Mouse (Mus musculus) midbrain, embryonic 12.5 days (tissue): ENCODE measurements at regions not wholly inside any gene's neighbourhood (a gene's known extent, or its start where the extent isn't known, plus 50 kb on each side); places are given as distances from the start of the nearest gene placed in this dataset.

ENCODE experiments used
- ATAC-seq: fragments of 200-750 bp; cut with Nextera tagmentation; 2 replicates; pipeline ENCODE4 v1.8.0; 2017; ENCODE audit warnings: low read depth, moderate TSS enrichment, moderate library complexity; ENCODE audit not compliant: low FRiP score
- H3K27ac ChIP-seq: fragments of 300-500 bp; sonication (generic); replicated peaks from 2 replicates; pipeline ENCODE4 v1.5.1; 2016; ENCODE audit warnings: mild to moderate bottlenecking
- H3K27me3 ChIP-seq: fragments of 300-500 bp; sonication (generic); 2 replicates; pipeline ENCODE4 v1.6.1; 2016; ENCODE audit warnings: mild to moderate bottlenecking
- H3K36me3 ChIP-seq: fragments of 300-500 bp; sonication (generic); 2 replicates; pipeline ENCODE4 v1.6.1; 2016
- H3K4me1 ChIP-seq: fragments of 300-500 bp; sonication (generic); 2 replicates; pipeline ENCODE4 v1.6.1; 2016
- H3K4me2 ChIP-seq: fragments of 300-500 bp; sonication (generic); replicated peaks from 2 replicates; pipeline ENCODE4 v1.6.1; 2016; ENCODE audit warnings: mild to moderate bottlenecking, moderate library complexity
- H3K4me3 ChIP-seq: fragments of 300-500 bp; sonication (generic); 2 replicates; pipeline ENCODE4 v1.5.1; 2016; ENCODE audit warnings: mild to moderate bottlenecking
- H3K9ac ChIP-seq: fragments of 300-500 bp; sonication (generic); replicated peaks from 2 replicates; pipeline ENCODE4 v1.6.1; 2016; ENCODE audit warnings: mild to moderate bottlenecking, moderate library complexity
- H3K9me3 ChIP-seq: fragments of 300-500 bp; sonication (generic); 2 replicates; pipeline ENCODE4 v1.6.1; 2016; ENCODE audit warnings: mild to moderate bottlenecking
- WGBS: fragments of 180-500 bp; shearing (Covaris S2); methylation state at CpG from one replicate; pipeline ENCODE4 v1.1.7; 2016; 5-methylcytosine and 5-hydroxymethylcytosine counted together

DNA sequence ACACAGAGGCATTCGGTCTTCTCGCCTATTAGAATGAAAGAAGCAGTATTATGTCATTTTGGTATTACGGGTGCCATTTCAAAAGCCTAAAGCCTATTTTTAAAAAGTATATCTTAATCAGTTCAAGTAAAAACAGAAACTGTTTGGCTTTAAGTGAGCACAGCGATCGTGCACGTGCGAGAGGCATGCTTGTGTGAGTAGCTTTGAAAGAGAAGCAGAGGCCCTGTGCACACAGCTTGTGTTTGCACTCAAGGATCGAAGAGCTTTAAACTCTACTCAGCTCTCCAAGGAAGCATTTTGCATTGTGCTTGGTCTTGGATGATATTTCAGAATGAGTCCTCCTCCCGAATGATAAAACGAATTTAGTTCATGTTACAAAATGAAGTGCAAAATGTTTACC, 833.1 kb upstream of the Epha7 start:
- no peak overlapping the region for H3K27ac ChIP-seq
- peak; percentile 53; the same call in 1 of the 2 replicates for ATAC-seq
- H3K9ac ChIP-seq: no peak overlapping the region
- H3K9me3 ChIP-seq: no peaks in the 10 kb centered on the region
- H3K4me1 ChIP-seq: peaks cover 3% of the 10 kb centered on the region; the same call in 1 of the 2 replicates
- no peaks in the 10 kb centered on the region for H3K36me3 ChIP-seq
- H3K4me3 ChIP-seq: no peak overlapping the region
- 21% methylated on average over 10 of the region's 10 CpGs for WGBS
- peaks cover 22% of the 10 kb centered on the region for H3K27me3 ChIP-seq
- peak overlapping the region; percentile 25 for H3K4me2 ChIP-seq

DNA sequence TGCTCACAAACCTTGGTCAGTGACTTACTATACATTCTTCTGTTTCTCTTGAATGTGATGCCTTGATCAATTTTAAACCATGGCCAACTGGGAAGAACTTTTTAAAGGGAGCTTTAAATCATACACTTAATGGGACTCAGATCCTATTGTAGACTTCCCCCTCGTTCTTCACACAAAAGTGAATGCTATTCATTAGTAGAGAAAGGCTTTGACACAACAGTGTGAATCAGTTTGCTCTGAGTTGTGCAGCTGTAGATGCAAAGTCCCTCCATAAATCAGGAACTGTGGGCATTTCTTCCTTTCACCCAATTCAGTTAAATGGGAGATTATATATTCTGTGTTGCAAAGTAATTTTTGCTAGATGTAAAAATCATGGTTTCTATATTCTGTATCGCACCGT, 831.6 kb upstream of the Epha7 start:
- no peak overlapping the region for H3K27ac ChIP-seq
- peaks cover 3% of the 10 kb centered on the region; the same call in 1 of the 2 replicates for H3K4me1 ChIP-seq
- H3K9me3 ChIP-seq: no peaks in the 10 kb centered on the region
- H3K9ac ChIP-seq: no peak overlapping the region
- no peak for ATAC-seq
- peaks cover 27% of the 10 kb centered on the region for H3K27me3 ChIP-seq
- H3K4me2 ChIP-seq: no peak overlapping the region
- H3K4me3 ChIP-seq: no peak overlapping the region
- no peaks in the 10 kb centered on the region for H3K36me3 ChIP-seq
- WGBS: 65% methylated on average over 3 of the region's 3 CpGs

DNA sequence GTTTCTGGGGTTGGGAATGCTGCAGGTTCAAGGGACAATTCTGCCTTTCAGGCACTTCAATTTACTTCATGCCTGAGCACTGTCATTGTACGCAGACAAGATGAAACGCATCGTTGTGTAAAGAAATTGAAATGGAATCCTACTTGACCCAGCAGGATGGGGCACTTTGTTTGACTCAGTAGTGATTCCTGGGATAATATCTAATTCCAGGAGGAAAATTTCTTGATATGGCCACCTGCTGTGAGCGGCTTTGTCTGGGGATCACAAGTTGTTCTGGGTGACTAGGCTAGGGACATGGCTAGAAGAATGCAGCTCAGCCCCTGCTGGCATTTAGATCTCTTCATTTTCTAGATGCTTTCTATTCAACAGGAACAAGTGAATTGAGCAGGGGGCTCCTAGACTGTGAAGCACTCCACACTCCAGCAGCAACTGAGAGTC, 824.9 kb upstream of the Epha7 start:
- peak; percentile 93 for ATAC-seq
- 14% methylated on average over 4 of the region's 4 CpGs for WGBS
- H3K4me3 ChIP-seq: no peak overlapping the region
- peaks cover 24% of the 10 kb centered on the region for H3K27me3 ChIP-seq
- H3K9ac ChIP-seq: no peak overlapping the region
- H3K4me2 ChIP-seq: no peak overlapping the region; the same call in 1 of the 2 replicates
- H3K27ac ChIP-seq: no peak overlapping the region
- peaks cover 9% of the 10 kb centered on the region; the same call in 1 of the 2 replicates for H3K4me1 ChIP-seq
- H3K36me3 ChIP-seq: no peaks in the 10 kb centered on the region
- no peaks in the 10 kb centered on the region for H3K9me3 ChIP-seq

DNA sequence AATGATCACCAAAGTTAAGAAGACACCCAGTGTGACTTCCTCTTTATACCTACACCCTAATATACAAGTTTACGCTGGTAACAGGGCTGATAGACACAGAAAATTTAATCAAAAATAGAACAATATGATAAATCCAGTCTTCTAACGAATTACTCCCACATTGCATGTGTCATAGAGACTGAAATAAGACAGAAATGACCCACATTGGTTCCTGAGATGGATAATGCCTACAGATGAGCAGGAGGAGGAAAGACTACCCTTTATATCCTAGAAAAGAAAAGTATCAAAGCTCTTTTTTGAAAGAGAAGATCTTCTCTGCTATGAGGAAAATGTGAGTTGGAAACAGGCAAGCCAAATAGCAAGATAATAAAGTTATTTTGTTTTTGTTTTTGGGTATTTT, 818.5 kb upstream of the Epha7 start:
- 86% methylated on average over 2 of the region's 2 CpGs for WGBS
- no peaks in the 10 kb centered on the region for H3K9me3 ChIP-seq
- no peak for ATAC-seq

DNA sequence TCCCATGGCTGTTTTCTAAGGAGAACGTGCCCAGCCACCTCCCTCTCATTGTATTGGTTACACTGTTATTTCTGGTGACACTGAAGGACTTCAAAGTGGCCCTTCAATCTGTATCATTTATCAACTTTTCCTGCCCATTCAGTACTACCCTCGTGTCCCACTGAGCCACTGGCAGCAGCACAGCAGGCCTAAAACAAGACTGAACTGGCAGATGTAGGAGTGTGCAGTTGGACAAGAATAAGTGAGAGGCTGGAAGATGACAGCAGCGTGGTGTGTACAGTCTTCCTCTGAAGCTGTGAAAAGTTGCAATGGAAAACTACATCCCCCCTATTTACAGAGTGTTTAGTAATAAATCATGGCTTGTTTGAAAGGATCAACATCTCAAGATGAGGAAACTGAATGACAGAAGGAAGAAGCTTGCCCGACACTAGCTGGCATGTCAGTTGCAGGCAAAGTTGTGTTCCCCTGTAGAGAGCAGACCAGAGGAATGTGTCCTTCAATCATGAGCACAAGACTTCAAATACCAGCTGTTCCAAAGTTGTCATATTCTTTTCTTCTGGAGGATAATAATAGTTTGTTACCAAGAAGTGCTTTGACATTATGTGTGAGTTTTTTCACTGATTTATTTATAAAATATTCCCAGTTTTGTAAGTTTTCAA, 811.0 kb upstream of the Epha7 start:
- H3K4me1 ChIP-seq: no peaks in the 10 kb centered on the region
- H3K9me3 ChIP-seq: no peaks in the 10 kb centered on the region
- no peak overlapping the region for H3K4me2 ChIP-seq
- H3K27ac ChIP-seq: no peak overlapping the region
- no peaks in the 10 kb centered on the region for H3K36me3 ChIP-seq
- H3K27me3 ChIP-seq: no peaks in the 10 kb centered on the region
- H3K4me3 ChIP-seq: no peak overlapping the region
- no peak overlapping the region for H3K9ac ChIP-seq
- 49% methylated on average over 4 of the region's 4 CpGs for WGBS
- ATAC-seq: no peak

More for the DNA sequence above, 818.5 kb upstream of the Epha7 start:
- Histone ChIP-seq H3K9ac (no peak overlapping the region), H3K36me3 (no peaks in the 10 kb centered on the region), H3K27me3 (peaks cover 9% of the 10 kb centered on the region), H3K4me3 (no peak overlapping the region), H3K4me2 (no peak overlapping the region), H3K4me1 (no peaks in the 10 kb centered on the region), H3K27ac (no peak overlapping the region)
